Mouse (Mus musculus) liver, embryonic 15.5 days (tissue): Measurements from ENCODE around the gene Me3. TPM values are rescaled to one million over a fixed set of nuclear protein-coding genes. Genes with fewer than 3 reads are reported as not detected.

ENCODE experiments used
- ATAC-seq: fragments of 200-750 bp; cut with Nextera tagmentation; 2 replicates; pipeline ENCODE4 v1.8.0; 2017; ENCODE audit warnings: moderate number of reproducible peaks, mild to moderate bottlenecking, moderate library complexity; ENCODE audit not compliant: insufficient read depth
- H3K27ac ChIP-seq: fragments of 300-500 bp; sonication (generic); replicated peaks from 2 replicates; pipeline ENCODE4 v1.5.1; 2015; ENCODE audit warnings: mild to moderate bottlenecking, inconsistent platforms
- H3K27me3 ChIP-seq: fragments of 300-500 bp; sonication (generic); 2 replicates; pipeline ENCODE4 v1.6.1; 2015; ENCODE audit warnings: mild to moderate bottlenecking, inconsistent platforms
- H3K36me3 ChIP-seq: fragments of 300-500 bp; sonication (generic); replicated peaks from 2 replicates; pipeline ENCODE4 v1.6.1; 2015; ENCODE audit warnings: moderate library complexity, mild to moderate bottlenecking, inconsistent platforms
- H3K4me1 ChIP-seq: fragments of 300-500 bp; sonication (generic); replicated peaks from 2 replicates; pipeline ENCODE4 v1.6.1; 2015; ENCODE audit warnings: inconsistent platforms
- H3K4me2 ChIP-seq: fragments of 300-500 bp; sonication (generic); 2 replicates; pipeline ENCODE4 v1.6.1; 2015; ENCODE audit warnings: moderate library complexity, mild to moderate bottlenecking, inconsistent platforms
- H3K4me3 ChIP-seq: fragments of 300-500 bp; sonication (generic); replicated peaks from 2 replicates; pipeline ENCODE4 v1.5.1; 2015; ENCODE audit warnings: mild to moderate bottlenecking, inconsistent platforms
- H3K9ac ChIP-seq: fragments of 300-500 bp; sonication (generic); 2 replicates; pipeline ENCODE4 v1.6.1; 2015; ENCODE audit warnings: moderate library complexity, mild to moderate bottlenecking, inconsistent platforms
- H3K9me3 ChIP-seq: fragments of 300-500 bp; sonication (generic); replicated peaks from 2 replicates; pipeline ENCODE4 v1.6.1; 2016; ENCODE audit warnings: inconsistent platforms
- WGBS: fragments of 180-500 bp; shearing (Covaris S2); methylation state at CpG from one replicate; pipeline ENCODE4 v1.1.7; 2015; ENCODE audit warnings: mixed read lengths; ENCODE audit not compliant: insufficient replicate concordance; 5-methylcytosine and 5-hydroxymethylcytosine counted together
- polyA plus RNA-seq: library from polyadenylated mRNA; unstranded; fragments of >200 nt; fragmentation: Nextera tagmentation; extraction: Ambion mirVana; gene quantifications from 2 replicates; pipeline ENCODE4 v1.2.1, GENCODE M21; 2015

Gene Me3
- polyA plus RNA-seq, 1 experiment from 2014 or later: 0.07 TPM

- Histone ChIP-seq H3K9me3 (no peaks in the 10 kb centered on the region), H3K27me3 (no peaks in the 10 kb centered on the region), H3K4me3 (no peak overlapping the region), H3K36me3 (no peaks in the 10 kb centered on the region), H3K4me1 (no peaks in the 10 kb centered on the region), H3K27ac (no peak overlapping the region), H3K9ac (no peak overlapping the region), H3K4me2 (no peak overlapping the region)
- ATAC-seq: no peak
- 44% methylated on average over 1 of the region's 1 CpGs for WGBS
Observed at GRCm38 (mm10) chr7:89855196-89855595, 223.0 kb downstream of the Me3 start.

- no peaks in the 10 kb centered on the region for H3K27me3 ChIP-seq
- H3K4me3 ChIP-seq: no peak overlapping the region
- no peak overlapping the region for H3K4me2 ChIP-seq
- H3K36me3 ChIP-seq: no peaks in the 10 kb centered on the region
- H3K4me1 ChIP-seq: no peaks in the 10 kb centered on the region
- no peak overlapping the region for H3K9ac ChIP-seq
- WGBS: 61% methylated on average over 17 of the region's 17 CpGs
- no peak overlapping the region for H3K27ac ChIP-seq
- no peaks in the 10 kb centered on the region for H3K9me3 ChIP-seq
- ATAC-seq: no peak
Observed at GRCm38 (mm10) chr7:89856440-89857217, 224.4 kb downstream of the Me3 start.

DNA sequence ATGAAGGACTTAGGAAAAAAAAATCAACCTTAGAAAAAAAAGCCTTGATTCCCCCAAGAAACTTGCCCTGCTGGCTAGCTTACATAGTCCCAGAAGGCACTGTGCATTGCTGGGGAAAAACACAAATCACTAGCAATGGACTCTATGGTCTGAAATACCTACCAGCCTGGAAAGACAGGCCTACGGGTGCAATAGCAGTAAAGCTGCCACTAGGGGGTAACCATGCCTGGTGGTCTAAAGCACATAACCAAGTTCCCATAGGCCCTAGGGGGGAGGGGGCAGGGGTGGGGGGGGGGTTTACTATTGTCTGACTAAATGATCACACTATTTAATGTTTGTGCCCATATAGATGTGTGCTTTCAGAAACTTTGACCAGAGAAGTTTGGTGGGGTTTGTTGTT lies 232.6 kb downstream of the Me3 start:
- Histone ChIP-seq H3K4me3 (no peak overlapping the region), H3K27ac (no peak overlapping the region), H3K4me2 (no peak overlapping the region), H3K4me1 (no peaks in the 10 kb centered on the region), H3K27me3 (no peaks in the 10 kb centered on the region), H3K9me3 (no peaks in the 10 kb centered on the region), H3K9ac (no peak overlapping the region), H3K36me3 (no peaks in the 10 kb centered on the region)
- 75% methylated on average over 1 of the region's 1 CpGs for WGBS
- ATAC-seq: no peak

GRCm38 (mm10) chr7:89867221-89867620 lies 235.0 kb downstream of the Me3 start:
- ATAC-seq: no peak
- no peaks in the 10 kb centered on the region for H3K4me1 ChIP-seq
- H3K36me3 ChIP-seq: no peaks in the 10 kb centered on the region
- H3K9ac ChIP-seq: no peak overlapping the region
- no peak overlapping the region for H3K4me3 ChIP-seq
- WGBS: 29% methylated on average over 5 of the region's 5 CpGs
- H3K27ac ChIP-seq: no peak overlapping the region
- H3K9me3 ChIP-seq: no peaks in the 10 kb centered on the region
- no peak overlapping the region for H3K4me2 ChIP-seq
- H3K27me3 ChIP-seq: no peaks in the 10 kb centered on the region

DNA sequence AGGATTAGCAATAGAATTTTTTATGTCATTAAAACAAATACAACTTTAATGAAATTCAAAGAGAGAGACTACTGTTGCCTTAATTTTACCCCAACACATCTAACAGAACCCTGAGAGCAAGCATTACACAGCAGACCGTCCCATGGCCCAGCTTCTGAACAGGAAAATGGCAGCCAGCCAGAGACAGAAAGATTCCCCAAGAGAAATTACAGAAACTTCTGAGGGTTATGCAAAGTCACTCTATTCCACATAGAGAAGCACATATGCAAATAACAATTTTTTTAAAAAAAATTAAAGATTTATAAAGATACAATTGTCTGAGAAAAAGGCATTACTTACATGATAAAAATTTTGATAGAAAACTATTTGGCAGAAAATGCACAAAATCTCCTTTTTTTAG lies 247.5 kb downstream of the Me3 start:
- 53% methylated on average over 1 of the region's 1 CpGs for WGBS

GRCm38 (mm10) chr7:89884551-89884950 lies 252.4 kb downstream of the Me3 start:
- ATAC-seq: no peak
- no peaks in the 10 kb centered on the region for H3K27me3 ChIP-seq
- no peak overlapping the region for H3K9ac ChIP-seq
- no peaks in the 10 kb centered on the region for H3K9me3 ChIP-seq
- no peaks in the 10 kb centered on the region for H3K36me3 ChIP-seq
- no peaks in the 10 kb centered on the region for H3K4me1 ChIP-seq
- no peak overlapping the region for H3K27ac ChIP-seq
- no peak overlapping the region for H3K4me3 ChIP-seq
- H3K4me2 ChIP-seq: no peak overlapping the region
- 52% methylated on average over 3 of the region's 3 CpGs for WGBS

More for the DNA sequence above, 247.5 kb downstream of the Me3 start:
- H3K4me2 ChIP-seq: no peak overlapping the region
- no peak for ATAC-seq
- no peaks in the 10 kb centered on the region for H3K4me1 ChIP-seq
- H3K27ac ChIP-seq: no peak overlapping the region
- H3K27me3 ChIP-seq: no peaks in the 10 kb centered on the region
- no peak overlapping the region for H3K4me3 ChIP-seq
- no peak overlapping the region for H3K9ac ChIP-seq
- H3K36me3 ChIP-seq: no peaks in the 10 kb centered on the region
- H3K9me3 ChIP-seq: no peaks in the 10 kb centered on the region

GRCm38 (mm10) chr7:89891412-89891811 lies 259.2 kb downstream of the Me3 start:
- H3K27ac ChIP-seq: no peak overlapping the region
- no peaks in the 10 kb centered on the region for H3K27me3 ChIP-seq
- no peaks in the 10 kb centered on the region for H3K4me1 ChIP-seq
- H3K9me3 ChIP-seq: no peaks in the 10 kb centered on the region
- 70% methylated on average over 5 of the region's 5 CpGs for WGBS
- no peak overlapping the region for H3K9ac ChIP-seq
- no peak overlapping the region for H3K4me3 ChIP-seq
- H3K36me3 ChIP-seq: no peaks in the 10 kb centered on the region
- H3K4me2 ChIP-seq: no peak overlapping the region
- ATAC-seq: no peak

DNA sequence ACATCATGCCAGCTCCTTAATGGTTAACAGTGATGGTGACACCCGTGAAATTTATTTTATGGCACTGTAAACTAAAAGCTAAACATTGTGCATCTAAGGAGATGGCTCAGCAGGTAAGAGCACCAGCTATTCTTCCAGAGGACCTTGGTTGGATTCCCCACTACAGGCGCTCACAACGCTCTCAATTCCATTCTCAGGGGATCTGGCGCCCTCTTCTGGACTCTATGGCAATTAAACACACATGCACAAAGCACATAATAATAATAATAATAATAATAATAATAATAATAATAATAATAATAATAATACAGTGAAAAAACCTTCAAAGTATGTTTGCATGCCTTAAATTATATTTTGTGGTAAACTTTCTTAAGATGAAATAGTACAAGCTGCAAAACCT lies 259.7 kb downstream of the Me3 start:
- no peak for ATAC-seq
- H3K27me3 ChIP-seq: no peaks in the 10 kb centered on the region
- H3K9me3 ChIP-seq: no peaks in the 10 kb centered on the region
- H3K4me2 ChIP-seq: no peak overlapping the region
- H3K9ac ChIP-seq: no peak overlapping the region
- 27% methylated on average over 4 of the region's 4 CpGs for WGBS
- H3K36me3 ChIP-seq: no peaks in the 10 kb centered on the region
- H3K4me1 ChIP-seq: no peaks in the 10 kb centered on the region
- no peak overlapping the region for H3K27ac ChIP-seq
- no peak overlapping the region for H3K4me3 ChIP-seq

DNA sequence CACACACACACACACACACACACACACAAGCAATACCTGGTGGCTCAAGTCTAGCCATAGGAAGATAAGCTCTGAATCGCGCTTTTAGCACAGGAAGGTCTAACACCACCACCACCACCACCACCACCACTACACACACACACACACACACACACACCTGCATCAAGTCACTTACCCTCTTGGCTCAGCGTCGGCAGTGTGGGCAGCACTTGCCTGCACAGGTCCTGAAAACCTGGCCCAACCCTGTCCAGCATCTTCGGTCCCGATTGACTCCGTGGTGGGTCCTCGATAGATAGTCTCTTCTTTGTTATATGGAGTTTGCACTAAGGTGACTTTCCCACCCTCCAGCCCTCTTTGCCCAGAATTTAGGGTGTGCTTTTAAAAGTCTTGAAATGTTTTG lies 270.8 kb downstream of the Me3 start:
- H3K27ac ChIP-seq: no peak overlapping the region
- no peak overlapping the region for H3K4me3 ChIP-seq
- no peak overlapping the region for H3K4me2 ChIP-seq
- no peak for ATAC-seq
- WGBS: 77% methylated on average over 8 of the region's 8 CpGs
- H3K27me3 ChIP-seq: no peaks in the 10 kb centered on the region; the same call in 1 of the 2 replicates
- no peaks in the 10 kb centered on the region for H3K9me3 ChIP-seq
- H3K9ac ChIP-seq: no peak overlapping the region
- H3K4me1 ChIP-seq: peaks cover 5% of the 10 kb centered on the region; the same call in 1 of the 2 replicates
- H3K36me3 ChIP-seq: no peaks in the 10 kb centered on the region

GRCm38 (mm10) chr7:89903442-89904343 lies 271.5 kb downstream of the Me3 start, which contains the start of gene Ccdc81:
Gene Ccdc81, minus strand, starts transcription at chr7:89903629.
- H3K27me3 ChIP-seq: no peaks in the 10 kb centered on the region; the same call in 1 of the 2 replicates
- no peaks in the 10 kb centered on the region for H3K9me3 ChIP-seq
- no peaks in the 10 kb centered on the region for H3K36me3 ChIP-seq
- H3K27ac ChIP-seq: no peak within 1 kb of the TSS
- no peak within 1 kb of the TSS for H3K9ac ChIP-seq
- WGBS: 50% methylated on average over 22 of the region's 22 CpGs
- H3K4me3 ChIP-seq: no peak within 1 kb of the TSS
- no peak for ATAC-seq
- peaks cover 5% of the 10 kb centered on the region; the same call in 1 of the 2 replicates for H3K4me1 ChIP-seq
- H3K4me2 ChIP-seq: no peak within 1 kb of the TSS
